Mouse (Mus musculus): Measurements from ENCODE around the gene Gm17334. TPM values are rescaled to one million over a fixed set of nuclear protein-coding genes. Genes with fewer than 3 reads are reported as not detected.

The Gm17334 gene
- total RNA-seq (2014; fragmentation: Nextera tagmentation) (2.5 and 4.8 TPM in 2 replicates), total RNA-seq (2017) (not detected in 2 replicates)

GRCm38 (mm10) chr11:53773087-53773486, at the start of gene Gm17334:
Gene Gm17334, minus strand, starts transcription at chr11:53773187.
- no peak for ATAC-seq (replicated peaks; ENCODE audit: poor library complexity, severe bottlenecking)

- no peak for ATAC-seq (replicated peaks; ENCODE audit: poor library complexity, severe bottlenecking)
Measured at GRCm38 (mm10) chr11:53821945-53822338, 49.0 kb upstream of the Gm17334 start.

GRCm38 (mm10) chr11:53821230-53821944, 48.4 kb upstream of the Gm17334 start:
- no peak for ATAC-seq (replicated peaks; ENCODE audit: poor library complexity, severe bottlenecking)

GRCm38 (mm10) chr11:53820516-53821170, 47.7 kb upstream of the Gm17334 start:
- ATAC-seq (replicated peaks; ENCODE audit: poor library complexity, severe bottlenecking): peak; percentile 46

- ATAC-seq (replicated peaks; ENCODE audit: poor library complexity, severe bottlenecking): no peak
Measured at GRCm38 (mm10) chr11:53819511-53819910, 46.5 kb upstream of the Gm17334 start.

- peak; percentile 56 for ATAC-seq (replicated peaks; ENCODE audit: poor library complexity, severe bottlenecking)
Measured at GRCm38 (mm10) chr11:53818794-53819193, 45.8 kb upstream of the Gm17334 start.

GRCm38 (mm10) chr11:53816841-53817375, 43.9 kb upstream of the Gm17334 start:
- no peak for ATAC-seq (replicated peaks; ENCODE audit: poor library complexity, severe bottlenecking)

- ATAC-seq (replicated peaks; ENCODE audit: poor library complexity, severe bottlenecking): no peak
Measured at GRCm38 (mm10) chr11:53814810-53815209, 41.8 kb upstream of the Gm17334 start.

GRCm38 (mm10) chr11:53813001-53813868, 40.2 kb upstream of the Gm17334 start:
- no peak for ATAC-seq (replicated peaks; ENCODE audit: poor library complexity, severe bottlenecking)

GRCm38 (mm10) chr11:53811312-53811711, 38.3 kb upstream of the Gm17334 start:
- no peak for ATAC-seq (replicated peaks; ENCODE audit: poor library complexity, severe bottlenecking)

- ATAC-seq (replicated peaks; ENCODE audit: poor library complexity, severe bottlenecking): no peak
Measured at GRCm38 (mm10) chr11:53810749-53811148, 37.8 kb upstream of the Gm17334 start.

GRCm38 (mm10) chr11:53810156-53810555, 37.2 kb upstream of the Gm17334 start:
- no peak for ATAC-seq (replicated peaks; ENCODE audit: poor library complexity, severe bottlenecking)

- ATAC-seq (replicated peaks; ENCODE audit: poor library complexity, severe bottlenecking): no peak
Measured at GRCm38 (mm10) chr11:53809354-53809753, 36.4 kb upstream of the Gm17334 start.

- peak; percentile 82 for ATAC-seq (replicated peaks; ENCODE audit: poor library complexity, severe bottlenecking)
Measured at GRCm38 (mm10) chr11:53805786-53806185, 32.8 kb upstream of the Gm17334 start.

- ATAC-seq (replicated peaks; ENCODE audit: poor library complexity, severe bottlenecking): no peak
Measured at GRCm38 (mm10) chr11:53804569-53805344, 31.8 kb upstream of the Gm17334 start.

- ATAC-seq (replicated peaks; ENCODE audit: poor library complexity, severe bottlenecking): no peak
Measured at GRCm38 (mm10) chr11:53803494-53803893, 30.5 kb upstream of the Gm17334 start.

- ATAC-seq (replicated peaks; ENCODE audit: poor library complexity, severe bottlenecking): peak; percentile 74
Measured at GRCm38 (mm10) chr11:53803093-53803492, 30.1 kb upstream of the Gm17334 start.

GRCm38 (mm10) chr11:53800975-53801374, 28.0 kb upstream of the Gm17334 start:
- ATAC-seq (replicated peaks; ENCODE audit: poor library complexity, severe bottlenecking): no peak

- ATAC-seq (replicated peaks; ENCODE audit: poor library complexity, severe bottlenecking): no peak
Measured at GRCm38 (mm10) chr11:53800036-53800435, 27.0 kb upstream of the Gm17334 start.

Measured in granulocyte monocyte progenitor cell, adult 5-6 weeks (primary cell).